Mouse (Mus musculus) liver, embryonic 16.5 days (tissue): ENCODE measurements around the gene Syn2. TPM values are rescaled to one million over a fixed set of nuclear protein-coding genes. Genes with fewer than 3 reads are reported as not detected.

Source experiments
- ATAC-seq: fragments of 200-750 bp; cut with Nextera tagmentation; 2 replicates; pipeline ENCODE4 v1.8.0; 2017; ENCODE audit warnings: low read depth, mild to moderate bottlenecking, moderate number of reproducible peaks, moderate library complexity
- H3K27ac ChIP-seq: fragments of 300-500 bp; sonication (generic); 2 replicates; pipeline ENCODE4 v1.5.1; 2014; ENCODE audit warnings: mild to moderate bottlenecking, low read length
- H3K27me3 ChIP-seq: fragments of 300-500 bp; sonication (generic); 2 replicates; pipeline ENCODE4 v1.6.1; 2014; ENCODE audit warnings: low read depth, low read length, mixed read lengths; ENCODE audit not compliant: control insufficient read depth, insufficient read depth
- H3K36me3 ChIP-seq: fragments of 300-500 bp; sonication (generic); 2 replicates; pipeline ENCODE4 v1.6.1; 2014; ENCODE audit warnings: mild to moderate bottlenecking; ENCODE audit not compliant: control insufficient read depth, insufficient read depth
- H3K4me1 ChIP-seq: fragments of 300-500 bp; sonication (generic); 2 replicates; pipeline ENCODE4 v1.6.1; 2014; ENCODE audit warnings: low read depth, low read length, mixed read lengths; ENCODE audit not compliant: control insufficient read depth
- H3K4me2 ChIP-seq: fragments of 300-500 bp; sonication (generic); 2 replicates; pipeline ENCODE4 v1.6.1; 2014; ENCODE audit warnings: low read depth, low read length, mixed read lengths
- H3K4me3 ChIP-seq: fragments of 300-500 bp; sonication (generic); 2 replicates; pipeline ENCODE4 v1.5.1; 2014; ENCODE audit warnings: low read depth, mild to moderate bottlenecking, low read length
- H3K9ac ChIP-seq: fragments of 300-500 bp; sonication (generic); 2 replicates; pipeline ENCODE4 v1.6.1; 2014; ENCODE audit warnings: low read depth, low read length
- H3K9me3 ChIP-seq: fragments of 300-500 bp; sonication (generic); replicated peaks from 2 replicates; pipeline ENCODE4 v1.6.1; 2016; ENCODE audit warnings: low read length; ENCODE audit not compliant: control insufficient read depth
- WGBS: fragments of 180-500 bp; shearing (Covaris S2); extraction: QIAGEN DNeasy Blood & Tissue Kit; methylation state at CpG from one replicate; pipeline ENCODE4 v1.1.7; 2014; ENCODE audit not compliant: insufficient replicate concordance; 5-methylcytosine and 5-hydroxymethylcytosine counted together
- polyA plus RNA-seq: library from polyadenylated mRNA; unstranded; fragments of >200 nt; fragmentation: Nextera tagmentation; extraction: Ambion mirVana; gene quantifications from 2 replicates; pipeline ENCODE4 v1.2.1, GENCODE M21; 2015

Gene Syn2
- polyA plus RNA-seq, 1 experiment from 2014 or later, result 0.25 TPM

GRCm38 (mm10) chr6:115210187-115210586 is 75.5 kb downstream of the Syn2 start:
- no peaks in the 10 kb centered on the region for H3K27me3 ChIP-seq
- no peak for ATAC-seq
- no peaks in the 10 kb centered on the region for H3K36me3 ChIP-seq
- H3K27ac ChIP-seq, result no peak overlapping the region
- H3K4me3 ChIP-seq, result no peak overlapping the region
- H3K9ac ChIP-seq, result no peak overlapping the region
- H3K4me1 ChIP-seq, result no peaks in the 10 kb centered on the region
- H3K9me3 ChIP-seq, result no peaks in the 10 kb centered on the region
- H3K4me2 ChIP-seq, result no peak overlapping the region
- WGBS, result 38% methylated on average over 2 of the region's 2 CpGs

GRCm38 (mm10) chr6:115210820-115211219 is 76.1 kb downstream of the Syn2 start:
- WGBS, result 68% methylated on average over 3 of the region's 3 CpGs
- no peak for ATAC-seq
- no peaks in the 10 kb centered on the region for H3K36me3 ChIP-seq
- H3K4me3 ChIP-seq, result no peak overlapping the region
- H3K27me3 ChIP-seq, result no peaks in the 10 kb centered on the region
- H3K27ac ChIP-seq, result no peak overlapping the region
- no peaks in the 10 kb centered on the region for H3K4me1 ChIP-seq
- H3K9me3 ChIP-seq, result no peaks in the 10 kb centered on the region
- no peak overlapping the region for H3K9ac ChIP-seq
- no peak overlapping the region for H3K4me2 ChIP-seq

- no peaks in the 10 kb centered on the region for H3K27me3 ChIP-seq
- WGBS, result 41% methylated on average over 5 of the region's 5 CpGs
- no peak overlapping the region for H3K9ac ChIP-seq
- H3K4me1 ChIP-seq, result no peaks in the 10 kb centered on the region
- H3K4me3 ChIP-seq, result no peak overlapping the region
- no peak for ATAC-seq
- H3K36me3 ChIP-seq, result no peaks in the 10 kb centered on the region
- H3K27ac ChIP-seq, result no peak overlapping the region
- H3K4me2 ChIP-seq, result no peak overlapping the region
- no peaks in the 10 kb centered on the region for H3K9me3 ChIP-seq
Measured at GRCm38 (mm10) chr6:115212132-115212903, 77.6 kb downstream of the Syn2 start.

- no peak overlapping the region for H3K4me2 ChIP-seq
- H3K27ac ChIP-seq, result no peak overlapping the region
- H3K4me1 ChIP-seq, result no peaks in the 10 kb centered on the region
- H3K9ac ChIP-seq, result no peak overlapping the region
- H3K27me3 ChIP-seq, result no peaks in the 10 kb centered on the region
- no peaks in the 10 kb centered on the region for H3K36me3 ChIP-seq
- 36% methylated on average over 5 of the region's 5 CpGs for WGBS
- no peak overlapping the region for H3K4me3 ChIP-seq
- no peaks in the 10 kb centered on the region for H3K9me3 ChIP-seq
- no peak for ATAC-seq
Measured at GRCm38 (mm10) chr6:115213129-115213528, 78.4 kb downstream of the Syn2 start.

GRCm38 (mm10) chr6:115221215-115221641 is 86.5 kb downstream of the Syn2 start:
- H3K9ac ChIP-seq, result no peak overlapping the region
- no peak overlapping the region for H3K4me2 ChIP-seq
- no peak for ATAC-seq
- no peak overlapping the region for H3K4me3 ChIP-seq
- no peak overlapping the region for H3K27ac ChIP-seq
- H3K36me3 ChIP-seq, result no peaks in the 10 kb centered on the region
- WGBS, result 66% methylated on average over 8 of the region's 8 CpGs
- H3K9me3 ChIP-seq, result no peaks in the 10 kb centered on the region
- no peaks in the 10 kb centered on the region for H3K27me3 ChIP-seq
- no peaks in the 10 kb centered on the region for H3K4me1 ChIP-seq

- Histone ChIP-seq H3K4me2 (no peak overlapping the region), H3K4me1 (no peaks in the 10 kb centered on the region), H3K36me3 (no peaks in the 10 kb centered on the region), H3K27me3 (no peaks in the 10 kb centered on the region), H3K4me3 (no peak overlapping the region), H3K9ac (no peak overlapping the region), H3K27ac (no peak overlapping the region), H3K9me3 (no peaks in the 10 kb centered on the region)
- WGBS, result 43% methylated on average over 3 of the region's 3 CpGs
- ATAC-seq, result no peak
Measured at GRCm38 (mm10) chr6:115225519-115225918, 90.8 kb downstream of the Syn2 start.

- Histone ChIP-seq H3K9ac (no peak within 1 kb of the TSS), H3K27me3 (no peaks in the 10 kb centered on the region), H3K4me1 (no peaks in the 10 kb centered on the region), H3K9me3 (no peaks in the 10 kb centered on the region), H3K27ac (no peak within 1 kb of the TSS), H3K4me3 (no peak within 1 kb of the TSS), H3K4me2 (no peak within 1 kb of the TSS), H3K36me3 (no peaks in the 10 kb centered on the region)
- 58% methylated on average over 4 of the region's 4 CpGs for WGBS
- no peak for ATAC-seq
Measured at GRCm38 (mm10) chr6:115227043-115227442, 92.3 kb downstream of the Syn2 start, which contains the start of gene Gm17482. Gene Gm17482 (plus strand): TSS chr6:115227343.

- no peaks in the 10 kb centered on the region for H3K9me3 ChIP-seq
- ATAC-seq, result no peak
- no peak overlapping the region for H3K4me2 ChIP-seq
- no peaks in the 10 kb centered on the region for H3K36me3 ChIP-seq
- no peak overlapping the region for H3K9ac ChIP-seq
- H3K27ac ChIP-seq, result no peak overlapping the region
- WGBS, result 11% methylated on average over 2 of the region's 2 CpGs
- no peak overlapping the region for H3K4me3 ChIP-seq
- no peaks in the 10 kb centered on the region for H3K27me3 ChIP-seq
- no peaks in the 10 kb centered on the region for H3K4me1 ChIP-seq
Measured at GRCm38 (mm10) chr6:115227529-115227928, 92.8 kb downstream of the Syn2 start.

- 52% methylated on average over 3 of the region's 3 CpGs for WGBS
- no peak for ATAC-seq
- no peaks in the 10 kb centered on the region for H3K27me3 ChIP-seq
Measured at GRCm38 (mm10) chr6:115230557-115230956, 95.9 kb downstream of the Syn2 start.

More at GRCm38 (mm10) chr6:115230557-115230956, 95.9 kb downstream of the Syn2 start:
- Histone ChIP-seq H3K9me3 (no peaks in the 10 kb centered on the region), H3K36me3 (no peaks in the 10 kb centered on the region), H3K4me2 (no peak overlapping the region), H3K4me3 (no peak overlapping the region), H3K4me1 (no peaks in the 10 kb centered on the region), H3K9ac (no peak overlapping the region), H3K27ac (no peak overlapping the region)
